Mouse (Mus musculus) neural tube, embryonic 12.5 days (tissue): ENCODE data around the gene Sec24d. TPM values are rescaled to one million over a fixed set of nuclear protein-coding genes. Genes with fewer than 3 reads are reported as not detected.
"Not testable (repeated sequence)": the region's sequence is repeated elsewhere in the genome, so short reads cannot be mapped to it uniquely, and the experiment has no call there.

ENCODE experiments used
- ATAC-seq: fragments of 200-750 bp; cut with Nextera tagmentation; 2 replicates; pipeline ENCODE4 v1.8.0; 2017; ENCODE audit warnings: low read depth, mild to moderate bottlenecking, moderate TSS enrichment, moderate library complexity; ENCODE audit not compliant: low FRiP score
- H3K27ac ChIP-seq: fragments of 300-500 bp; sonication (generic); 2 replicates; pipeline ENCODE4 v1.5.1; 2016
- H3K27me3 ChIP-seq: fragments of 300-500 bp; sonication (generic); replicated peaks from 2 replicates; pipeline ENCODE4 v1.6.1; 2016; ENCODE audit warnings: mild to moderate bottlenecking
- H3K36me3 ChIP-seq: fragments of 300-500 bp; sonication (generic); 2 replicates; pipeline ENCODE4 v1.6.1; 2016; ENCODE audit warnings: mild to moderate bottlenecking
- H3K4me1 ChIP-seq: fragments of 300-500 bp; sonication (generic); 2 replicates; pipeline ENCODE4 v1.6.1; 2016
- H3K4me2 ChIP-seq: fragments of 300-500 bp; sonication (generic); replicated peaks from 2 replicates; pipeline ENCODE4 v1.6.1; 2016; ENCODE audit warnings: mild to moderate bottlenecking
- H3K4me3 ChIP-seq: fragments of 300-500 bp; sonication (generic); 2 replicates; pipeline ENCODE4 v1.5.1; 2016
- H3K9ac ChIP-seq: fragments of 300-500 bp; sonication (generic); 2 replicates; pipeline ENCODE4 v1.6.1; 2016; ENCODE audit warnings: mild to moderate bottlenecking
- H3K9me3 ChIP-seq: fragments of 300-500 bp; sonication (generic); 2 replicates; pipeline ENCODE4 v1.6.1; 2016; ENCODE audit warnings: mild to moderate bottlenecking
- WGBS: fragments of 180-500 bp; shearing (Covaris S2); methylation state at CpG from one replicate; pipeline ENCODE4 v1.1.7; 2016; 5-methylcytosine and 5-hydroxymethylcytosine counted together
- polyA plus RNA-seq: library from polyadenylated mRNA; unstranded; fragments of >200 nt; fragmentation: Nextera tagmentation; extraction: Ambion mirVana; gene quantifications from 2 replicates; pipeline ENCODE4 v1.2.1, GENCODE M21; 2016

The Sec24d gene
- polyA plus RNA-seq, 1 experiment from 2014 or later, result 24.2 TPM

- H3K27me3 ChIP-seq, result no peaks in the 10 kb centered on the region
- H3K27ac ChIP-seq, result no peak overlapping the region
- H3K9ac ChIP-seq, result no peak overlapping the region
- no peak overlapping the region for H3K4me3 ChIP-seq
- no peaks in the 10 kb centered on the region for H3K9me3 ChIP-seq
- H3K36me3 ChIP-seq, result no peaks in the 10 kb centered on the region
- WGBS, result 85% methylated on average over 2 of the region's 2 CpGs
- ATAC-seq, result no peak
- H3K4me2 ChIP-seq, result no peak overlapping the region
- no peaks in the 10 kb centered on the region for H3K4me1 ChIP-seq
Observed at GRCm38 (mm10) chr3:123351519-123351918, 84.3 kb downstream of the Sec24d start.

GRCm38 (mm10) chr3:123353183-123353582 is 85.9 kb downstream of the Sec24d start:
- WGBS, result 72% methylated on average over 6 of the region's 6 CpGs
- H3K4me2 ChIP-seq, result no peak overlapping the region
- H3K27me3 ChIP-seq, result no peaks in the 10 kb centered on the region
- H3K4me1 ChIP-seq, result no peaks in the 10 kb centered on the region
- H3K36me3 ChIP-seq, result no peaks in the 10 kb centered on the region
- H3K9me3 ChIP-seq, result no peaks in the 10 kb centered on the region
- no peak overlapping the region for H3K27ac ChIP-seq
- H3K4me3 ChIP-seq, result no peak overlapping the region
- no peak for ATAC-seq
- no peak overlapping the region for H3K9ac ChIP-seq

GRCm38 (mm10) chr3:123353661-123354060 is 86.4 kb downstream of the Sec24d start:
- H3K9ac ChIP-seq, result no peak overlapping the region
- ATAC-seq, result no peak
- no peaks in the 10 kb centered on the region for H3K36me3 ChIP-seq
- WGBS, result 90% methylated on average over 12 of the region's 12 CpGs
- H3K27me3 ChIP-seq, result no peaks in the 10 kb centered on the region
- no peaks in the 10 kb centered on the region for H3K9me3 ChIP-seq
- no peak overlapping the region for H3K27ac ChIP-seq
- H3K4me1 ChIP-seq, result no peaks in the 10 kb centered on the region
- H3K4me2 ChIP-seq, result no peak overlapping the region
- no peak overlapping the region for H3K4me3 ChIP-seq

- Histone ChIP-seq H3K27me3 (no peaks in the 10 kb centered on the region), H3K27ac (no peak overlapping the region), H3K9ac (no peak overlapping the region), H3K4me1 (no peaks in the 10 kb centered on the region), H3K36me3 (no peaks in the 10 kb centered on the region), H3K9me3 (no peaks in the 10 kb centered on the region), H3K4me3 (no peak overlapping the region), H3K4me2 (no peak overlapping the region)
- ATAC-seq, result no peak
- WGBS, result 89% methylated on average over 9 of the region's 9 CpGs
Observed at GRCm38 (mm10) chr3:123354388-123354787, 87.1 kb downstream of the Sec24d start.

- H3K9ac ChIP-seq, result no peak overlapping the region
- H3K4me3 ChIP-seq, result no peak overlapping the region
- no peak overlapping the region for H3K27ac ChIP-seq
- H3K9me3 ChIP-seq, result no peaks in the 10 kb centered on the region
- H3K4me1 ChIP-seq, result no peaks in the 10 kb centered on the region
- H3K4me2 ChIP-seq, result no peak overlapping the region
- 82% methylated on average over 4 of the region's 4 CpGs for WGBS
- ATAC-seq, result no peak
- H3K36me3 ChIP-seq, result no peaks in the 10 kb centered on the region
- H3K27me3 ChIP-seq, result no peaks in the 10 kb centered on the region
Observed at GRCm38 (mm10) chr3:123356377-123356991, 89.2 kb downstream of the Sec24d start.

GRCm38 (mm10) chr3:123366820-123367219 is 99.6 kb downstream of the Sec24d start:
- H3K36me3 ChIP-seq, result peaks cover 36% of the 10 kb centered on the region
- ATAC-seq, H3K27me3 ChIP-seq, H3K4me3 ChIP-seq, H3K27ac ChIP-seq, H3K9me3 ChIP-seq, H3K4me1 ChIP-seq, H3K4me2 ChIP-seq, H3K9ac ChIP-seq: not testable (repeated sequence)
- 90% methylated on average over 2 of the region's 2 CpGs for WGBS

- H3K4me1 ChIP-seq, result no peaks in the 10 kb centered on the region
- no peak overlapping the region for H3K4me2 ChIP-seq
- no peaks in the 10 kb centered on the region for H3K9me3 ChIP-seq
- H3K27me3 ChIP-seq, result no peaks in the 10 kb centered on the region
- H3K9ac ChIP-seq, result no peak overlapping the region
- H3K36me3 ChIP-seq, result peaks cover 35% of the 10 kb centered on the region
- no peak for ATAC-seq
- no peak overlapping the region for H3K4me3 ChIP-seq
- WGBS, result 95% methylated on average over 12 of the region's 12 CpGs
- H3K27ac ChIP-seq, result no peak overlapping the region
Observed at GRCm38 (mm10) chr3:123369161-123369560, 101.9 kb downstream of the Sec24d start.

GRCm38 (mm10) chr3:123370927-123371326 is 103.7 kb downstream of the Sec24d start:
- WGBS, result 93% methylated on average over 5 of the region's 5 CpGs
- no peak for ATAC-seq

GRCm38 (mm10) chr3:123371766-123372535 is 104.7 kb downstream of the Sec24d start:
- H3K9me3 ChIP-seq, result no peaks in the 10 kb centered on the region
- H3K36me3 ChIP-seq, result peaks cover 41% of the 10 kb centered on the region
- H3K9ac ChIP-seq, result no peak overlapping the region
- no peak overlapping the region for H3K27ac ChIP-seq
- no peaks in the 10 kb centered on the region for H3K4me1 ChIP-seq
- peak; percentile 71 for ATAC-seq
- H3K4me3 ChIP-seq, result no peak overlapping the region
- no peak overlapping the region for H3K4me2 ChIP-seq
- no peaks in the 10 kb centered on the region for H3K27me3 ChIP-seq
- whole genome bisulfite sequencing, result 43% methylated on average over 11 of the region's 11 CpGs

More at GRCm38 (mm10) chr3:123370927-123371326, 103.7 kb downstream of the Sec24d start:
- Histone ChIP-seq H3K4me2 (no peak overlapping the region), H3K4me1 (no peaks in the 10 kb centered on the region), H3K36me3 (peaks cover 40% of the 10 kb centered on the region), H3K9ac (no peak overlapping the region), H3K4me3 (no peak overlapping the region), H3K27me3 (no peaks in the 10 kb centered on the region), H3K9me3 (no peaks in the 10 kb centered on the region), H3K27ac (no peak overlapping the region)

- Histone ChIP-seq H3K9me3 (no peaks in the 10 kb centered on the region), H3K9ac (no peak overlapping the region), H3K4me3 (no peak overlapping the region), H3K27me3 (no peaks in the 10 kb centered on the region), H3K4me2 (no peak overlapping the region), H3K4me1 (no peaks in the 10 kb centered on the region), H3K36me3 (peaks cover 38% of the 10 kb centered on the region), H3K27ac (no peak overlapping the region)
- WGBS, result 95% methylated on average over 3 of the region's 3 CpGs
- no peak for ATAC-seq
Observed at GRCm38 (mm10) chr3:123376562-123376961, 109.3 kb downstream of the Sec24d start.

- WGBS, result 92% methylated on average over 7 of the region's 7 CpGs
- Histone ChIP-seq H3K9me3 (no peaks in the 10 kb centered on the region), H3K4me2 (peak overlapping the region; percentile 69), H3K27ac (no peak overlapping the region), H3K4me1 (peaks cover 16% of the 10 kb centered on the region), H3K27me3 (no peaks in the 10 kb centered on the region), H3K36me3 (peaks cover 9% of the 10 kb centered on the region), H3K4me3 (no peak overlapping the region), H3K9ac (no peak overlapping the region)
- ATAC-seq, result no peak
Observed at GRCm38 (mm10) chr3:123384435-123384834, 117.2 kb downstream of the Sec24d start.

GRCm38 (mm10) chr3:123385118-123385485 is 117.8 kb downstream of the Sec24d start:
- Histone ChIP-seq H3K9me3 (no peaks in the 10 kb centered on the region), H3K4me3 (peak overlapping the region; percentile 68), H3K4me2 (peak overlapping the region; percentile 69), H3K4me1 (peaks cover 16% of the 10 kb centered on the region), H3K9ac (peak overlapping the region; percentile 67), H3K27me3 (no peaks in the 10 kb centered on the region), H3K27ac (no peak overlapping the region), H3K36me3 (peaks cover 9% of the 10 kb centered on the region)
- peak; percentile 6; the same call in 1 of the 2 replicates for ATAC-seq
- WGBS, result 9% methylated on average over 6 of the region's 6 CpGs
